Mouse (Mus musculus): Measurements from ENCODE around the gene Maml2.

Maml2 gene

GRCm38 (mm10) chr9:13492807-13493206 is 195.1 kb downstream of the Maml2 start:
- no peak for DNase-seq (ENCODE audit: low read depth, low spot score)

GRCm38 (mm10) chr9:13493746-13494145 is 196.0 kb downstream of the Maml2 start:
- DNase-seq (ENCODE audit: low read depth, low spot score), result no peak

- no peak for DNase-seq (ENCODE audit: low read depth, low spot score)
Measured at GRCm38 (mm10) chr9:13495530-13495929, 197.8 kb downstream of the Maml2 start.

GRCm38 (mm10) chr9:13497016-13497415 is 199.3 kb downstream of the Maml2 start:
- no peak for DNase-seq (ENCODE audit: low read depth, low spot score)

- no peak for DNase-seq (ENCODE audit: low read depth, low spot score)
Measured at GRCm38 (mm10) chr9:13497690-13498333, 200.1 kb downstream of the Maml2 start.

GRCm38 (mm10) chr9:13500045-13500444 is 202.3 kb downstream of the Maml2 start:
- DNase-seq (ENCODE audit: low read depth, low spot score), result no peak

GRCm38 (mm10) chr9:13505024-13505423 is 207.3 kb downstream of the Maml2 start:
- no peak for DNase-seq (ENCODE audit: low read depth, low spot score)

GRCm38 (mm10) chr9:13506956-13507821 is 209.4 kb downstream of the Maml2 start:
- peak; percentile 48 for DNase-seq (ENCODE audit: low read depth, low spot score)

- DNase-seq (ENCODE audit: low read depth, low spot score), result no peak
Measured at GRCm38 (mm10) chr9:13507822-13508188, 210.0 kb downstream of the Maml2 start.

GRCm38 (mm10) chr9:13509751-13510150 is 212.0 kb downstream of the Maml2 start:
- DNase-seq (ENCODE audit: low read depth, low spot score), result no peak

GRCm38 (mm10) chr9:13510621-13511369 is 213.0 kb downstream of the Maml2 start:
- no peak for DNase-seq (ENCODE audit: low read depth, low spot score)

GRCm38 (mm10) chr9:13513135-13513534 is 215.4 kb downstream of the Maml2 start:
- DNase-seq (ENCODE audit: low read depth, low spot score), result no peak

- DNase-seq (ENCODE audit: low read depth, low spot score), result no peak
Measured at GRCm38 (mm10) chr9:13514435-13514834, 216.7 kb downstream of the Maml2 start.

GRCm38 (mm10) chr9:13515976-13516375 is 218.2 kb downstream of the Maml2 start:
- no peak for DNase-seq (ENCODE audit: low read depth, low spot score)

GRCm38 (mm10) chr9:13518031-13518430 is 220.3 kb downstream of the Maml2 start:
- DNase-seq (ENCODE audit: low read depth, low spot score), result no peak

- no peak for DNase-seq (ENCODE audit: low read depth, low spot score)
Measured at GRCm38 (mm10) chr9:13518441-13518971, 220.7 kb downstream of the Maml2 start.

GRCm38 (mm10) chr9:13522061-13522820 is 224.5 kb downstream of the Maml2 start:
- DNase-seq (ENCODE audit: low read depth, low spot score), result no peak

GRCm38 (mm10) chr9:13523046-13523445 is 225.3 kb downstream of the Maml2 start:
- DNase-seq (ENCODE audit: low read depth, low spot score), result no peak

- no peak for DNase-seq (ENCODE audit: low read depth, low spot score)
Measured at GRCm38 (mm10) chr9:13525075-13525474, 227.3 kb downstream of the Maml2 start.

- DNase-seq (ENCODE audit: low read depth, low spot score), result no peak
Measured at GRCm38 (mm10) chr9:13525561-13526255, 228.0 kb downstream of the Maml2 start.

GRCm38 (mm10) chr9:13530575-13530974 is 232.8 kb downstream of the Maml2 start:
- no peak for DNase-seq (ENCODE audit: low read depth, low spot score)
